Mouse (Mus musculus) bone marrow macrophage, adult 2 months (primary cell): ENCODE results near the gene Acot7. TPM values are rescaled to one million over a fixed set of nuclear protein-coding genes. Genes with fewer than 3 reads are reported as not detected.

Experiments
- H3K27ac ChIP-seq: 2 replicates; pipeline ENCODE4 v1.5.1; 2012; ENCODE audit warnings: low read depth, low read length; ENCODE audit not compliant: insufficient read depth
- H3K4me1 ChIP-seq: 2 replicates; pipeline ENCODE4 v1.6.1; 2012; ENCODE audit warnings: low read length; ENCODE audit not compliant: control insufficient read depth, insufficient read depth
- H3K4me3 ChIP-seq: 2 replicates; pipeline ENCODE4 v1.5.1; 2012; ENCODE audit warnings: mild to moderate bottlenecking, low read length, moderate library complexity; ENCODE audit not compliant: insufficient read depth
- CTCF ChIP-seq: IDR thresholded peaks from 2 replicates; pipeline ENCODE4 v1.5.1; 2012; ENCODE audit warnings: low read depth, mild to moderate bottlenecking, low read length, moderate library complexity
- POLR2A ChIP-seq: IDR thresholded peaks from 2 replicates; pipeline ENCODE4 v1.6.1; 2012; ENCODE audit warnings: mild to moderate bottlenecking, low read depth, low read length, borderline replicate concordance
- polyA plus RNA-seq: library from polyadenylated mRNA; stranded (reverse); fragments of >200 nt; gene quantifications from 2 replicates; pipeline ENCODE4 v1.2.4, GENCODE M21; 2012; ENCODE audit not compliant: missing spikeins, insufficient read depth, insufficient read length

The Acot7 gene
- polyA plus RNA-seq, 1 experiment = 46.2 TPM

- no peak overlapping the region for H3K27ac ChIP-seq
- no peaks in the 10 kb centered on the region for H3K4me1 ChIP-seq
- TF ChIP-seq CTCF (no peak), POLR2A (no peak)
- no peak overlapping the region for H3K4me3 ChIP-seq
Observed at GRCm38 (mm10) chr4:152271334-152271733, 93.4 kb downstream of the Acot7 start.

- no peak overlapping the region for H3K4me3 ChIP-seq
- no peaks in the 10 kb centered on the region for H3K4me1 ChIP-seq
- H3K27ac ChIP-seq = no peak overlapping the region
- no peak for TF ChIP-seq CTCF
- no peak for TF ChIP-seq POLR2A
Observed at GRCm38 (mm10) chr4:152272006-152272405, 94.1 kb downstream of the Acot7 start.

- no peak overlapping the region for H3K4me3 ChIP-seq
- TF ChIP-seq POLR2A (no peak), CTCF (peak; percentile 28; the same call in 1 of the 2 replicates)
- no peaks in the 10 kb centered on the region for H3K4me1 ChIP-seq
- H3K27ac ChIP-seq = no peak overlapping the region
Observed at GRCm38 (mm10) chr4:152272449-152273049, 94.6 kb downstream of the Acot7 start.

- no peak overlapping the region for H3K27ac ChIP-seq
- no peak for TF ChIP-seq CTCF
- no peak for TF ChIP-seq POLR2A
- no peaks in the 10 kb centered on the region for H3K4me1 ChIP-seq
- H3K4me3 ChIP-seq = no peak overlapping the region
Observed at GRCm38 (mm10) chr4:152273191-152273590, 95.3 kb downstream of the Acot7 start.

- Histone ChIP-seq H3K27ac (no peak within 1 kb of the TSS), H3K4me1 (no peaks in the 10 kb centered on the region), H3K4me3 (peak within 1 kb of the TSS; percentile 36)
- TF ChIP-seq CTCF (no peak), POLR2A (no peak)
Observed at GRCm38 (mm10) chr4:152273621-152274236, 95.8 kb downstream of the Acot7 start, which contains the start of gene Gpr153. Gpr153 (plus strand) TSS chr4:152274232.

- TF ChIP-seq POLR2A = no peak
- no peaks in the 10 kb centered on the region for H3K4me1 ChIP-seq
- H3K4me3 ChIP-seq = peak overlapping the region; percentile 36
- no peak overlapping the region for H3K27ac ChIP-seq
Observed at GRCm38 (mm10) chr4:152274681-152275131, 96.8 kb downstream of the Acot7 start.

GRCm38 (mm10) chr4:152276389-152277347 lies 98.7 kb downstream of the Acot7 start:
- TF ChIP-seq POLR2A (no peak), CTCF (peak; percentile 58)
- Histone ChIP-seq H3K4me3 (no peak overlapping the region), H3K27ac (no peak overlapping the region), H3K4me1 (no peaks in the 10 kb centered on the region)

- Histone ChIP-seq H3K27ac (no peak overlapping the region), H3K4me1 (no peaks in the 10 kb centered on the region), H3K4me3 (no peak overlapping the region)
- TF ChIP-seq CTCF = no peak
- TF ChIP-seq POLR2A = no peak
Observed at GRCm38 (mm10) chr4:152277916-152278315, 100.0 kb downstream of the Acot7 start.

- TF ChIP-seq POLR2A (no peak), CTCF (no peak)
- no peaks in the 10 kb centered on the region for H3K4me1 ChIP-seq
- H3K4me3 ChIP-seq = no peak overlapping the region
- no peak overlapping the region for H3K27ac ChIP-seq
Observed at GRCm38 (mm10) chr4:152278986-152279385, 101.1 kb downstream of the Acot7 start.

GRCm38 (mm10) chr4:152281601-152282000 lies 103.7 kb downstream of the Acot7 start:
- H3K4me1 ChIP-seq = no peaks in the 10 kb centered on the region
- H3K27ac ChIP-seq = no peak overlapping the region
- TF ChIP-seq CTCF (no peak), POLR2A (no peak)
- no peak overlapping the region for H3K4me3 ChIP-seq

- H3K4me3 ChIP-seq = peak overlapping the region; percentile 21; the same call in 1 of the 2 replicates
- no peak for TF ChIP-seq POLR2A
- TF ChIP-seq CTCF = no peak
- no peaks in the 10 kb centered on the region for H3K4me1 ChIP-seq
- H3K27ac ChIP-seq = no peak overlapping the region
Observed at GRCm38 (mm10) chr4:152282721-152283120, 104.8 kb downstream of the Acot7 start.
